Mouse (Mus musculus): Measurements from ENCODE around the gene Timm10.
A peak's percentile ranks its signal among the peaks of the same experiment; 100 is the strongest.

Timm10 gene

GRCm38 (mm10) chr2:84819861-84820260, 6.9 kb upstream of the Timm10 start:
- no peak for DNase-seq (ENCODE audit: low read depth, low spot score)

GRCm38 (mm10) chr2:84822552-84822951, 4.2 kb upstream of the Timm10 start, which contains the start of gene Smtnl1:
TSS of gene Smtnl1 (minus strand) at chr2:84822652.
- no peak for DNase-seq (ENCODE audit: low read depth, low spot score)

- no peak for DNase-seq (ENCODE audit: low read depth, low spot score)
Measured at GRCm38 (mm10) chr2:84823237-84823636, 3.6 kb upstream of the Timm10 start.

- DNase-seq (ENCODE audit: low read depth, low spot score), result no peak
Measured at GRCm38 (mm10) chr2:84827283-84827920, 605 bp downstream of the Timm10 start.

- DNase-seq (ENCODE audit: low read depth, low spot score), result peak; percentile 64
Measured at GRCm38 (mm10) chr2:84831666-84832391, 5.0 kb downstream of the Timm10 start.

GRCm38 (mm10) chr2:84837107-84837506, 10.3 kb downstream of the Timm10 start:
- no peak for DNase-seq (ENCODE audit: low read depth, low spot score)

GRCm38 (mm10) chr2:84837817-84838592, 11.2 kb downstream of the Timm10 start:
- no peak for DNase-seq (ENCODE audit: low read depth, low spot score)

- no peak for DNase-seq (ENCODE audit: low read depth, low spot score)
Measured at GRCm38 (mm10) chr2:84838593-84838949, 11.8 kb downstream of the Timm10 start, which contains the start of gene Slc43a1. TSS of gene Slc43a1 (plus strand) at chr2:84838850.

- no peak for DNase-seq (ENCODE audit: low read depth, low spot score)
Measured at GRCm38 (mm10) chr2:84838993-84839980, 12.5 kb downstream of the Timm10 start.

- DNase-seq (ENCODE audit: low read depth, low spot score), result no peak
Measured at GRCm38 (mm10) chr2:84840016-84840747, 13.4 kb downstream of the Timm10 start.

GRCm38 (mm10) chr2:84840748-84841563, 14.2 kb downstream of the Timm10 start:
- no peak for DNase-seq (ENCODE audit: low read depth, low spot score)

GRCm38 (mm10) chr2:84841905-84842304, 15.1 kb downstream of the Timm10 start:
- DNase-seq (ENCODE audit: low read depth, low spot score), result no peak

GRCm38 (mm10) chr2:84843654-84844053, 16.9 kb downstream of the Timm10 start:
- DNase-seq (ENCODE audit: low read depth, low spot score), result no peak

GRCm38 (mm10) chr2:84845226-84845625, 18.4 kb downstream of the Timm10 start:
- no peak for DNase-seq (ENCODE audit: low read depth, low spot score)

- no peak for DNase-seq (ENCODE audit: low read depth, low spot score)
Measured at GRCm38 (mm10) chr2:84850407-84851129, 23.8 kb downstream of the Timm10 start.

GRCm38 (mm10) chr2:84851130-84852040, 24.6 kb downstream of the Timm10 start:
- no peak for DNase-seq (ENCODE audit: low read depth, low spot score)

- no peak for DNase-seq (ENCODE audit: low read depth, low spot score)
Measured at GRCm38 (mm10) chr2:84855732-84856131, 28.9 kb downstream of the Timm10 start.

GRCm38 (mm10) chr2:84858551-84858950, 31.8 kb downstream of the Timm10 start:
- no peak for DNase-seq (ENCODE audit: low read depth, low spot score)

Measured in retina, adult 2 months (tissue).